Mouse (Mus musculus): ENCODE data around the gene Mpp5.

The Mpp5 gene

DNA sequence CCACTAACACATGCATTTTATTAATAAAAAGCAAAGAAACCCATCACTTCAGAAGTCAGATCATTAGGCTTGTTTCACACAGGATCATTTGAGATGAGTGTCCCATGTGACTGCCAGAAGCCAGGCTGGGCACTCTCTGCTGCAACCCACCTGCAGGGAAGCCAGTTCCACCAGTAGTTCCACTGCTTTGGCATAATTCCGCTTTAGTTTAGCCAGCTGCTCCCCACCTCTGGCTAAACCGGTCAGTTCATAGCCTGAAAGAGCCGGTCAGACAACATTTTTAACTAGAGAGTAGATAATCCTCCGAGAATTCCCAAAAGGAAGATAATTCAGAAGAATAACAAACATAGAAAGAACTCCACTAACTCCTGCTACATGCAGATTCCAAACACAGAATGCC is 99.5 kb downstream of the Mpp5 start:
- DNase-seq: no peak

DNA sequence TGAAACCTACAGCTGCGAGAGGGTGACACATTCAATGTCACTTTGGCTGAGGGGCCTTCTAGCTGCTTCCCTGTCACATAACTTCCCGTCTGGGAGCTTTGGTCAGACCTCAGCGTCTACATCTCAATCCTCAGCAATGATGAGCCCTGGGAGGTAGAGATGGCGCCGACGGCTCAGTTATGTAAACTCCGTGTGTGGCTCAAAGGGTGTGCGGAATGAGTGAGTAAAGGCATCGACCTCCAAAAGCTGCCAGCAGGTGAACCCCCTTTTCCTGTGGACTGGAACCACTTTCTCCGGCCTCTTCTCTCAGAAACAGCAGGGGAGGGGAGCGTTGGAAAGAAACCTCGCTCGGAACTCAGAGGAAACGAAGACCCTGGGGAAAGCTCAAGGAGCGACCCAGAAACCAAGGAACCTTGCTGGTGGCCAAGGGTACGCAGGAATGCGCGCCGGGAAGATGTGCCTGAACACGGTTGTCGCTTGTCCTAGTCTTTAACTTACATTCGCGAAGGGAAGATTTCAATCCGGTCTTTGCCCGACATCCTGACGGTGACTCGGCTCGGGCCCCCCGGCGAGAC is 112.3 kb downstream of the Mpp5 start:
- DNase-seq: no peak

DNA sequence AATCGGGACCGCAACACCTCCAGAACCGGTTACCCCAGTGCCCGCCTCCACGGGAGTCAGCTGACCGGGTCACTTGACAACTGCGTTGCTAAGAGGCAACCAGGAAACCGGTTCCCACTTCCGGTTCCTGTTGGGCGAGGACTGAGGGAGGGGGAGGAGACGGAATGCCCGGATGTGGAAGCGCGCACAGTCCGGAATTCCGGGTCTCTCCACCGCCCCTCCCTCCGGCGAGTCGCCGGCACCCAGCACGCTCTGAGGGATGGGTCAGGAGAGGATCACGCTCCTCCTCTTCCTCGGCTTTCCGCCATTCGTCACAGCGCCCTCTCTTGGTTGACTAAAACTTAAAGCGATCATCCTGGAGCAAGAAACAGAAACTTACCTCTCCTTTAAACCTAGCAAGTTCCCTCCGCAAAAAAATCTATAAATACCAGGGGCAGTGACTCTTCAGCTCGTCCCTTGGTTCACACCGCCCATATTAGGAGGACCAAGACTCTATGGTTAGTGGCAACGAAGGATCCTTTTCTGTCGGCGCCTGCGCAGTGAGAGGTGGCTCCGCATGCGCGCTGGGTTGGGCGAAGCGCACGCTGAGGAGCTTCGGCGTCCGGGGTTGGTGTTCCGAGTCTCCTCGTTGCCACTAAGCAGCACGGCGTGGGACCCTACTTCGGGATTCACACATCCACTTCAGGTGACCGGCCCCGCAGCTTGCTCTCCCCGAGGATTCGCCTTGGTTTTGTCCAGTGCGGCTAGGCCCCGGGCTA is 113.0 kb downstream of the Mpp5 start, which contains the start of the genes Atp6v1d and Eif2s1:
Gene Atp6v1d (minus strand): TSS at position 143 of the 758 bp plus-strand sequence.
Gene Eif2s1 (plus strand): TSS at position 324 of the 758 bp plus-strand sequence.
- DNase-seq: peak; percentile 99

DNA sequence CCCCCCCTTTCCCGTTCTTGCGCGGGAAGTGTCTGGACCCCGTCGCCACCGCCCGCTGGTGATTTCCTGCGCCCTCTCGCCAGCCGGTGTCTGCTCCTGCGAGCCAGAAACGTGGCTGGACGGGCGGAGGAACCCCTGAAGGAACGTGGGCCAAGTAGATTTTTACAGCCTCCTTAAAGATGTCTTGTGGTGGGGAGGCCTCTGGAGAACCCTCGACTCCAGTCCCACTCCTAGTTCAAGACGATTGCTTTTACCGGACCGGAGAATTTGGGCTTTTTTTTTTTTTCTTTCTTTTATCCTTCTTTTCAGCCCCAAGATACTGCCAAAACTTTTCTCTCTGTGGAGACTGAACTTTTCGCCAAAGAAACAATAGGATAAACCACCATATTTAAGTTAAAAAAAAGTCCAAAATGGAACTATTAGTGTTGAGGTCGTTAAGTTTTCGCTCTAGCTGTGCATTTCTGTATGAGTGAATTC is 113.6 kb downstream of the Mpp5 start:
- DNase-seq: no peak

DNA sequence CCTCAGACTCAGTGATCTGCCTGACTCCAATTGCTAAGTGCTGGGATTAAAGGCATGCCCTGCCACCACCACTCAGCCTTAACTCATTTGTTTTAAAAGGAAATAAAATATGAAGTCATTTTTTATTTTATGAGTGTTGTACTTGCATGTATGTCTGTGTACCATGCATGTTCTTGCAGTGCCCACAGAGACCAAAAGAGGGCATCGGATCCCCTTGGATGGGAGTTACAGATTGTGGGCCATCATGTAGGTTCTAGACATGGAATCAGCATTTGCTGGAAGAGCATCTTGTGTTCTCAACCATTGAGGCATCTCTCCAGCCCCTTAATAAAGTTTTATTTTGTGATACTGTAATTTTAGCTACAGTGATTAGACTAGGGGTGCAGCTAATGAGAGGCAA is 116.7 kb downstream of the Mpp5 start:
- DNase-seq: no peak

DNA sequence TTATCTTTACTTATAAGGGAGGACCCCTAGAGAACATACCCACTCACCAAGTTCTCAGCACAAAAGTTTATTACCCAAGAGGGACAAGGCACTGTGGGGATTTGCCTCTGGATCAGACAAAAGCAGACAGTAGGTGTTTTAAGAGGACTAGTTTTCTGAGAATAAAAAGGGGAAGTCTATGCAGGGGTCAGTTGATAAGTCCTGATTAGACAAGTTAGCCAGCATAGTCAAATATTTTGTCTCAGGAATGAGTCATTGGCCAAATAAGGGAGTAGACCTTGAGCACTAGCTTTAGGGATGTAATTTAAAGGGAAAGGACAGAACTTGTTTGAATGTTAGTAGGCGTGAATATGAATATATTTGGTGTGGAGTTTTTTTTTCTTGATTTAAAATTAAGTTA is 119.4 kb downstream of the Mpp5 start:
- DNase-seq: no peak

DNA sequence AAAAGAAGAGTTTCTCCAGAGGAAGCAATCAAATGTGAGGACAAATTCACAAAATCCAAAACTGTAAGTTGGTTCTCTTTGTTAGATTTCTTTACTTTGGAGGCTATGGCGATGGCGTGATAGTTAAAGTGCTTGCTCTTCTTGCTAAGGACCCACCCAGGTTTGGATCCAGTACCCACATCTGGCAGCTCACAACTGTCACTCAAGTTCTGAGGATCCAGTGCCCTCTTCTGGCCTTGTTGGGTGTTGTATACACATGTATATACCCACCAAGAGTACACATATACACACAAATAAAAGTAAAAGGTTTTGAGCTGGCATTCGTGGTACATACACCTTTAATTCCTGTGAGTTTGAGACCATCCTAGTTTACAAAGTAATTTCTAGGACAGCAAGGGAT is 125.9 kb downstream of the Mpp5 start:
- DNase-seq: no peak

DNA sequence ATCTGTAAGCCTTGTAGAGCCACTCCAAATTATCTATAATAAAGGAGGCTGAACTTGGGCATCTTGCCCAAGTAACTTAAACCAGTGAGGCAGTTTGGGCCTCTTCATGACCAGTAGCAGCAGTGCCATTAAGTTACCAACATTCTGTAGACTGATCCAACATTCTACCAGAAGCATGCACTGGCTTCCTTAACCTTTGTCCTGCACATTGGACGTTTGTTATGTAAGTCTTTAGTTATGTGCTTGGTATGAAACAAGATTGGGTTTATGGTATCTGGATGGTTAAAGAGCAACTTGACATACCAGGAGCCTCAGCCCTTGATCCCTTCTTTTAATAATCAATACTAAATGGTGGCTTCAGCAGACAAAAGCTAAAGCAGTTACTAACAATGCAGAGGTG is 141.4 kb downstream of the Mpp5 start:
- DNase-seq: no peak

Measured in cerebellum, adult 9-10 months (tissue).